Mouse (Mus musculus) heart, adult 11 months (tissue): ENCODE results near the gene Stx16.
A peak's percentile ranks its signal among the peaks of the same experiment; 100 is the strongest.

Experiments
- DNase-seq: peaks from one replicate; pipeline ENCODE4 v3.0.0; 2022

Gene Stx16

DNA sequence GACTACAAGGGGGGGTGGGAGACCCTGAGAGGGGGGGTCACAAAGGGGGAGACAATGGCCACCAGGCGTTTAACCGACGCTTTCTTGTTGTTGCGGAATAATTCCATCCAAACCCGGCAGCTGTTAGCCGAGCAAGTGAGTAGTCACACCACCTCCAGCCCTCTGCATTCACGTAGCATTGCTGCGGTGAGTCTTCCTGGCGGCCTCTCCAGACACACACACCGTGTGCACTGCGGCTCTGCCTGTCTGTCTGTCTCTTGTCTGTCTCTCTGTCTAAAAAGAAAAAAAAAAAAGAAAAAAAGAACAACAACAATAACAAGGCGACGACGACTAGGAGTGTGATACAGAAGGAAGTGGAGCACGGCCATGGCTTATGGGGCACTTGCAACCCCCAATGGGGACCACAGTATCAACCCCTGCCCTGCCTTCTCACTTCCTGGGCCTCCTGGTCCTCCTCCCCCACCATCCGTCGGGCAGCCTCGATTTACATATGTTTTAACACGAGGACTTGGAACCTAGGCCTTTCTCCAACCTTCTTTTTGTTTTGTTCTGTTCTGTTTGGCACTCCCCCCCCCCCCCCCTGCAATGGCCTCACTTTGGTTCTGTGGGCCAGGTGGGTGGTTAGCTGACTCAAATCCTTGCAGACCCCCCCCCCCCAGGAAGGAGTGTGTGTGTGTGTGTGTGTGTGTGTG, 1.0 kb downstream of the Stx16 start:
- peak; percentile 91 for DNase-seq

DNA sequence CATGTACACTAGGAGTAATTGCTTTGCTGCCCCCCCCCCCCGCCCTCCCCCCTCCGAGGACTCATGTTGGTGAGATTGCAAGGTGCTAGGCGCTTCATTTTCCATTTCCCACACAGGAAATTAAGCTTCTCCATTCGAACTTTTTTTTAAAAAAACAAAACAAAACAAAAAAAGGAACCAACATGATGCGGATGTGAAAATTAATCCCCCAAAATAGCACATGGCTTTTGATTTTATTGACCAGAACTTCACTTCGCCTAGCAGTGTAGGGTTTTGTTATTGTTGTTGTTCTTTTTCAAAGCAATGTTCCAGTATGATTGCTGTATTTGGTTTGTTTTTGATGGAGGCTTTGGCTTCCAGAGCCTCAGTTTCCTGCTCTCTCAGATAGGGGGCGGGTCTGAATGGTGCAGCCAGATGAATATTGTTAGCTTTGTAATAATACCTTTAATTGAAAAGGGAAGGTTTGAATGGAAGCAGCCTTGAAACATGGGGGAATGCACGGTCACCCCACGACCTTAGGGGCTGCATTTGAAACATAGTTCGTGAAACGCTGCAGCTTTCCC, 1.7 kb downstream of the Stx16 start:
- DNase-seq: no peak

DNA sequence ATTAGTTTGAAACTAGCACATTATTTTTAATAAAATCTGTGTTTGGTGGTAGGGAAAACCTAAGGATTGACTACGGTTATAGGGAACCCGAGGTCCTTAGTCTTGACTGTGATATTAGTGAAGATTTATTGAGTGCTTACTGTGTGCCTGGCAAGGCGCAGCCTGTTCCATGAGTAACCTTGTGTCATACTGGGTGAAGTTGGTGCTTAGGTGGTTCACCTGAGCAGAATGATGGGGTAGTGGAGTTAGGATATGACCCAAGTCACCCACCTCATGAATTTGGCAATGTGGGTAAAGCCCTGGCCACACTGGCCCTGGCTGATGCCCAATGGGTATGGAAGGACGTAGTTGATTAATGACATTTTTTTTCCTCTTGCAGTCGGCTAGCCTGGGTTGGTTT, 5.7 kb downstream of the Stx16 start:
- no peak for DNase-seq

DNA sequence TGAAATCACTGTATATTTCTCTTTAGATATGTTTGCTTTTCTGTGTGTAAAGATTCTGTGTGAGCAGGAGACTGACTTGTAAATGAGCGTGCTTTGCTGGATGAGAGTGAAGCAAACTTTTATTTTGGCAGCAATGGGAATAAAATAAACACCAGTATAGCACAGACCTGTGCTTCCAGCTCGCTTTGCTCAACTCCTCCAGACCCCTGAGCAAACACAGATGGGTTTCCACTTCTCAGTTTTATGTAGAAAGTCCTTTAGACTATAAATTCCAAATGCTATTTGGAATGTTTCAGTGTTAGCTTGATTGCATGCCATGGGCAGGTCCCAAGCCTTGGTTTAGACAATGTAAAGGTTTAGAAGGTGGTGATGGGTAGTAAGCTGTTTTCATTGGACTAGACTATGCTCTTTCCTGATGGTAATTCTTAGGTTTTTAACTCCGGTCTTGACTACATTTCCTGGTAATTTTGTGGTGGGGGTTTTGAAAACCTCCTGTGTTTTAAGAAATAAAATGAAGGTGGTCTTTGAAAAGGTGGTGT, 6.3 kb downstream of the Stx16 start:
- DNase-seq: no peak

DNA sequence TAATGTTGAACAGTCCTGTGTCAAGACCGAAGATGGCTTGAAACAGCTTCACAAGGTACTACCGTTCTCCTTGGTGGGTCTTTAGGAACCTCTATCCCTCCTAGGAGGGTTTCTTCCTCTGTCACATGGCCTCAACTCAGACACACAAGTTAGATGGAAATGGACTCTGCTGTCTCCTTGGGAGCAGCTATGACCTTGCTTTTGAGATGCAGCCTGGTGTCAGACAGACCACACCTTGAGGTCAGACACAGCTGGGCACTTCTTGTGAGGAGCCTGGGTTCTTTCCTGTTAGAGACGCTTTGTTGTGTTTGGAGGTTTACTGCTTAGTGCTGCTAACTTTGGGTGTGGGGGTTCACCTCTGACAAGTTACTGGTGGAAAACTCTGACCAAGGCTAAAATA, 19.0 kb downstream of the Stx16 start:
- DNase-seq: no peak

DNA sequence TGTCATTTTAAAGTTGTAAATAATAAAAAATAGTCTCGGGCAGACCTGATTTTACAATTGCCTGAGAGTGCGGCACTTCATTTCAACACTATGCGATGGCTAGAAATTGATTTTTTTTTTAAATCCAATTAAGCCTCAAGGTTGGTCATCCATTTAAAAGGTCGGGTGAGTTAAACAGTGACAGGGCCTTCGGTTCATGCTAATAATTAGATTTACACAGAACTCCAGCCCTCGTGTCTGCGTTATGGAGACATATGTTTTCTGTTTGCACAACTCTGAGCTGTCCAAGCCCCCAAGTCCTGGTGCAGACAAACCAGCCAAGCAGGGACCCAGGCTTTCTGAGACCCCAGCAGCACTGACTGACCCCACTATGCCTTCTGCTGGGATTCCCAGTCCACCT, 26.3 kb downstream of the Stx16 start:
- no peak for DNase-seq

DNA sequence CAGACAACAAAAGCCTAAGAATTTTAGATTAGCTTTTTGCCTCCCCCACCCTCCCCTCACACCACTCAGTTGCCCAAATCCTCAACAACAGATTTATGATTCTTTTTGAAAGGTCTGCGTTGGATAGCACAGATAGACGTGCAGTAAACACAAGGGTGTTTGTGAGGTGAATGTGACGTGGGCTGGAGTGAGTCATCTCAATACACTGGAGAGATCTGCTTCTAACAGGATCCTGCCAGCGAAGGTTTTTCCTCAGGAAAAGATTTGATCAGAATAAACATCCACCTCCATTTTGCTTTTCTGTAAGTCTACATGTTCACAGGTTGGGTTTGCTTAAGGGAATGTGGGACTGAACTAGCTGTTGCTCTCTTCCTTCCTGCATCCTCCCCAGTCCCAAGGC, 27.4 kb downstream of the Stx16 start:
- DNase-seq: no peak

DNA sequence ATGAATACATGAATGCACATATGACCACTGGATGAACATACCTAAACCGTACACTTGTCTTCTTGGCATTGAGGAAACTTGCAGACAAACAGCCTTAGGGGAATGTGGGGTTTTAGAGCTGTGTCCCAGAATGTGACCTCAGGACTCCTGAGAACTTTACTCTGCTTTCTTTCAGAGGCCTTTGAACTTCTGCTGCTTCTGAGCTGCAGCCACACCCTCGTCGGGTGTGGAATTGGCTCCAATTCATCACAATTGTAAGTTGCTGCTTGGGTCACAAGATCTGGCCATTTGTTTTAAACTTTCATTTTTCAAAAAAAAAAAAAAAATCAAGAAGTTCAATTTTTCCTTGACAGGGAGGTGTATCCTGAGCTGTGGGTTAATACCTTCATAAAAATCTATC, 31.3 kb downstream of the Stx16 start:
- no peak for DNase-seq

DNA sequence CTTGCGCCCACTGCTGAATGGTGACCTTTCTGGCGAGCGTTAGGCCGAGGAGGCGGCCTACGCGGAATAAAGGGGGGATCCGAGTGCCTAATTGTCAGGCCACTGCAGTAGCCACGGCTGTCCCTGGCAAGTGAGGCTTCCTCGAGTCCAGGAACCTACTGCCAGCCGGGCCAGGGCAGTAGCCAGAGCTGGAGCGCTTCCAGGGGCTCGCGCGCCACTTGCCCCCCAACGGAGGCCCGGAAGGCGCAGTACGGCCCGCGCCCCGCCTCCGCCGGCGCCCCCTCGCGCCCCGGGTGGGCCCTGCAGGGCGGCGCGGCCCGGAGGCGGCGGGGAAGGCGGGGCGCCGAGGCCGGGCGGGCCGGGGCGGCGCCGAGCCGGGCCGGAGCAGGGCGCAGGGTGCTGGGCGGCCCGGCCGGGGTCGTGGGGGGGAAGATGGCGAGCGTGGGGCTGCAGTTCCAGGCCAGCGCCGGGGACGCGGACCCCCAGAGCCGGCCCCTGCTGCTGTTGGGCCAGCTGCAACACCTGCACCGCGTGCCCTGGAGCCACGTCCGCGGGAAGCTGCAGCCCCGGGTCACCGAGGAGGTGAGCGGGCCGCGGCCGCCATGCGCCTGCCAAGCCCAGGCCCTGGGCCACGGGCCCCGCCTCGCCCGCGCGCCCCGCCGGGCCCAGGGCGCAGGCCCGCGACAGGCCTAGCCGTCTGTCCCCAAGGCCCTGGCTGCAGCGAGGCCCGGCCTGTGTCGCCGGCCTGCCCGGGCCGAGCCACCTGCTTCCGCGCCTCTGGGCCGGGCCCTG, 34.1 kb downstream of the Stx16 start, which contains the start of gene Npepl1:
Npepl1 (plus strand) TSS at position 359 of the 792 bp plus-strand sequence.
- peak; percentile 98 for DNase-seq

DNA sequence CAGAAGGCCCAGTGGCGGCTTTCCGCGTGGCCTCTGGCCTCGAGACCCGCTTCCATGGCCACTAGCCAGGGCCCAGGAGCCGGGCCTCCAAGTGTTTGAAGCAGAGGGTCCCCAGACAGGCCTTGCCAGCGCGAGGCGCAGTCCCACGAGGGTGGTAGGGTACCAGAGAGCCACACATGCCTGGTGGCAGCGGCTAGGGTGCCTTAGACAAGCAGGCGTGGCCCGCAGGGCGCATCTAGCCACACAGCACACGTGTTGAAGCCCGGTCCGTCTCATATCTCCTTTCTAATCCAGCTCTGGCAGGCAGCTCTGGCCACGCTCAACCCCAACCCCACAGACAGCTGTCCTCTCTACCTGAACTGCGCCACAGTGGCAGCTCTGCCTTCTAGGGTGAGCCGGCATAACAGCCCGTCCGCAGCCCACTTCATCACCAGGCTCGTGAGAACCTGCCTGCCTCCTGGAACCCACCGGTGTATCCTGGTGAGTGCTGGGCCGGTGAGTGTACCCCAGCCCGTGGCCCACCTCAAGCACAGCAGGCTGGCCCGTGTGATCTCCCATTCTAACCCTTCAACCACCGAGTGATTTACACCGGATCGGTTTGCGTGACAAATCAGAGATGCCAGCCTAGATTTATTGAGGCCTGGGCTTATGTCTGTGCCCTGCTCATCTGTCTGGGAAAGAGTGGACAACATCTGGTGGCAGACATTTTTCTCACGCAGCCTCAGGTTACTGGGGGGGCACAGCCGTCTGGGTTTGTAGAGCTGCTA, 34.9 kb downstream of the Stx16 start:
- peak; percentile 94 for DNase-seq

DNA sequence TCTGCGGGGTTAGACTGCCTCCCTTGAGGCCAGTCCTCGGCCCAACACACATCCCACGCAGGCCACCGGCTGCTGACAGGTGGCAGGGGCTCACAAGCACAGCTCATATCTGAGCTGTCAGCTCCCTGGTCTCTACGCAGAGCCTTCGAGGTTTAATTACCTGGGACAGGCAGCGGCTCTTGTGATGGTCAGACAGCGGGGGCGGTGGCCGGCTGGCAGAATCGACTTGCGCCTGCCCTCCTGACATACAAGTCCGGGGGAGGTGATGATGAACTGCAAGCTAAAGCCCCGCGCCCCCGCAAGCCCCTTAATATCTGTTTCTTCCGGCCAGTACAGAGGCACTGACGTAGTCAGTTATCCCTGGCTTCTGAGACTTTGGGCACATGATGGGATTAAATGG, 36.8 kb downstream of the Stx16 start:
- DNase-seq: no peak

DNA sequence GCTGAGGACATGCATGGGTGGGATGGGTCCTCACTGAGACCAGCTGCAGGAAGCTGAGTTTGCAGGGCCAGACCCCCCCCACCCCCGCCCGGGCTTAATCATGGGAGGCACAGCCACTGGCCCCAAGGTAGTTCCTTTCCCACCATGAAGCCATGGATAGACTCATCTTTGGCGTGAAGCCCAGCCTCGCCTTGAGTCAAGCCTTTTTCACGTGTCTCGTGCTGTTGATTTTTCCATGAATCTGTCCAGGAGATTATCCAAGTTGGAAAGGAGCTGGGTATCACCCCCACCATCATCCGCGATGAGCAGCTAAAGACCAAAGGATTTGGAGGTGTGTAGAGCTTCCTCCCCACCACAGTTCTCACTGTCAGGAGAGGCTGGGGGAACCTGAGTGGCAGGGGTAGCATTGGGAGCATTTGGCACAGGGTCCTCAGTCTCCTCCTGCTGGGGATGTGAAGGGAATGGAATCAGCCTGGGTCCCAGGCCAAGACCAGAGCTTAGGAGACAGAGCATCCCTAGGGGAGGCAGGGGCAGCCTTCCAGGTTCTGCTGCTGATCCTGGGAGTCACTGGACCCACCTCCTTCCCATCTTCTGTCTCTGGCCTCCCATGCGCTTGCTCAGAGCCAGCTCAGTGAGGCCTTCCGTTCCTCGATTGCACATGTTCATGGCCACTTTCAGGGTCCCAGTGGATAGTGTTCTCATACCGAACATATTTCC, 38.2 kb downstream of the Stx16 start:
- peak; percentile 96 for DNase-seq

DNA sequence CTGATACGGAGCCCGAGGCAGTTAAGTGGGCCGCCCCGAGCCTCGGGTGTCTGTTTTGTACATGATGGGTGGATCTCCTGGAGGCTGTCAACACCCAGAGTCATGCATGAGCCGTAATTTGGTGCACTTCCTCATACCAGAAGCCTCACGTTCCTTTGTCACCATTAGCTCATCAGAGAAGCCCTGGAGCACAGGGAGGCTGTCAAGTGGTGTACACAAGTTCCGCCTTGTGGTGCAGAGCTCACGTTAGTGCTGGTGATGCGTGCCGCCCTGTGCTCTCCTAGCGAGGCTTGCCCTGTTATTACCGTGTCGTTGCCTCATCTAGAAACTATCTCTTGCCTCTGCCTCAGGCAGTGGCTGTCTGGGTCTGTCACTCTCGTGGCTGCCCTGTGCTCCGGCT, 40.8 kb downstream of the Stx16 start:
- DNase-seq: peak; percentile 92

DNA sequence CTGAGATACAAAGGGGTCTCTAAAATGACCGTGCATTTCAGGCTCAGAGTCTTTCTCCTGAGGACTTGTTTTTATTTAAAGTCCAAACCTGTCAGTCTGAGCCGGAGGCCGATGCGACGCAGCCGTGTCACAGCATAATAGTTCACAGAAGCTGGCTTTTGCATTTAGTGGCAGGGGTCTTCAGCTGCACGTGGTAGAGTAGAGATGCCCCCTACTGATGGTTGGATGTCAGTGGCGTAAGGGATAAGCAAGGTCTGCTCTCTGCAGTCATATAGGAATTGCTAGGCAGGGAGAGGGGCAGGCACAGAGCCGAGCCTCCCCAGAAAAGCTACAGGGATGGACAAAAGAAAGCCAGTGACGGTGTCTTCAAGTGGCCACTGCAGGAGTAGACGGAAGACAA, 42.0 kb downstream of the Stx16 start:
- DNase-seq: peak; percentile 66

DNA sequence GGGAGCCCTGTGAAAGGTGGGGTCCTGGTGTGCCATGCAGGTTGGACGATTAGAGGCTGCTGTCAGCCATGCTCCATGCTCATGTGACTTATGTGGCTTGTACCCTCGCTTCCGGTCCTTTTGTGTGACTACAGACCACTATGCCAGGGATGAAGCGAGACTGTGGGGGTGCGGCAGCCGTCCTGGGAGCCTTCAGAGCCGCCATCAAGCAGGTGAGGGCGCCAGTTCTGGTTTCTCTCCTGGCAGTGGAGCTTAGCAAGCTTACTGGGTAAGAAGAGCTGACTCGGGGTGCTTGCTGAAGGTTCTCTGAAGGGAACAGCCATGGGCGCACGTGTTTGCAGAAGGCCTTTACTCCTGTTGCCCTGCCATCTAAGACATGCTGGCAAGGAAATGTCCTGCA, 43.2 kb downstream of the Stx16 start:
- peak; percentile 79 for DNase-seq

DNA sequence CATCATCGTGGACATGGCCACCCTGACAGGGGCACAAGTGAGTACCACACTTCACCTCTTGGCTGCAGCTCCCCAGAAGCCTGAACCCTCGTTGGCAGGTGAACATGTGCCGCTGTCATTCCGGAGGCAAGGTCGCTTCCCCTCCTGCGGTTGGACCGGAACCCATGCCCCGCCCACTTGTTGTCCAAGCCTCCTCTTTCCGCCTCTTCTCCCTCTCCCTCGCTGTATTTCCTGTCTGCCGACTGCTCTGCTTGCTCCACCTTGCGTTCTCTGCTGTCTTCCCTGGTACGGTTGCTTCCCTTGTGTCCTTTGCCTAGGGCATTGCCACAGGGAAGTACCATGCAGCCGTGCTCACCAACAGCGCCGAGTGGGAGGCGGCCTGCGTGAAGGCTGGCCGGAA, 44.5 kb downstream of the Stx16 start:
- no peak for DNase-seq

DNA sequence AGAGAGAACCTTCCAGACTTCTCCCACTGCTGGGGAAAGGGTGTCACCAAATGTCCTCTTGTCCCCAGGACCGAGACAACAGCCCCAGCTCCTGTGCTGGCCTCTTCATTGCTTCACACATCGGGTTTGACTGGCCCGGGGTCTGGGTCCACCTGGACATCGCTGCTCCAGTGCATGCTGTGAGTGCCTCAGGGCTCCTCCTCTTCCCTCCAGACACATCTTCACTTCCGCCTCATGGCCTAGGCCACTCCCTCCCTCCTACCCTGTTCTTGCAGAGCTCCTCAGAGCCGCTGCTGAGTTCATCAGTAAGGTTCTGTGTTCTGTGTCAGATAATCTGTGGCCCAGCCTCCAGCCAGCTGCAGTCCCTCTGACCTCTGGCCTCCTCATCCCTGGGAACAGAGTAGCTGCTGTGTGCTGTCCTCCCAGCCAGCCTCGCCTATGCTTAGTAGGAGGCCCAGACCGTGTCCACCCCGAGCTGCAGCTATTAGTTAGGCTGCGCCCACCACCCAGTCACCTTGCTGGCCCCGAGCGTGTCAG, 45.4 kb downstream of the Stx16 start:
- peak; percentile 93 for DNase-seq

DNA sequence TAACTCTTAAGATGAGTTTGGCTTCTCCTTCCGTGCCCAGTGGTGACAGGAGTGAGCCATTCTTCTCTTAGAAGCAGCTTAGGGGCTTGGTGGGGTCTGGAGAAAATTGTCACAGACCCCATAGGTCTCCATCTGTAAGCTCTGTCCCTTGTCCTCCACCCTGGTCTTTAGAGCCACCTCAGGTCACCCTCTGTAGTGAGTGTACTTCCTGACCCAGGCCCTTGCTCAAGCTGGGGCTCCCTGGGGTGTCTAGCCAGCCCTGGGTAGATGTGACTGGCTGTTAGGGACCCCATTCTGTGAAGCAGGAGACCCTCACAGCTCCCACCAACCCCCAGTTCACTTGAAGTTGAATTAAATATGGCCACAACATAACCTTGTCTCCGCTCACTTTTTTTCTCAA, 46.2 kb downstream of the Stx16 start:
- peak; percentile 84 for DNase-seq

DNA sequence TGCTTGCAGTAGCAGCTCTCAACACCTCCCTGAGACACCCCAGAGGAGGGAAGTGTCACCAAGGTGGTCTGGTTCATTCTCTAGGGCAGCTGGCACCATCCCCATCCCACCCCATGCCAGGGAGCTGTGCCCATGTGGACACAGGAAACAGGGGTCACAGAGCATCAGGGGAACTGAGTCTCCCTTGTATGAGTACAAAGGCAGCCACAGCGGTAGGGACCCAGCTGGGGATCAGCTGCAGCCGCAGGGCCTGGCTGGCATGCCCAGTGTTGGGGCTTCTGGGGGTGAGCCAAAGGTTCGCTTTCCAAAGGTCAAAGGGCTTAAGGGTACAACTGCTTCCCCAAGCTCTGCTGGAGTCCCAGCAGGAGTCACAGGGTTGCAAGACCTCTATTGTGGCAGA, 47.6 kb downstream of the Stx16 start:
- peak; percentile 84 for DNase-seq

DNA sequence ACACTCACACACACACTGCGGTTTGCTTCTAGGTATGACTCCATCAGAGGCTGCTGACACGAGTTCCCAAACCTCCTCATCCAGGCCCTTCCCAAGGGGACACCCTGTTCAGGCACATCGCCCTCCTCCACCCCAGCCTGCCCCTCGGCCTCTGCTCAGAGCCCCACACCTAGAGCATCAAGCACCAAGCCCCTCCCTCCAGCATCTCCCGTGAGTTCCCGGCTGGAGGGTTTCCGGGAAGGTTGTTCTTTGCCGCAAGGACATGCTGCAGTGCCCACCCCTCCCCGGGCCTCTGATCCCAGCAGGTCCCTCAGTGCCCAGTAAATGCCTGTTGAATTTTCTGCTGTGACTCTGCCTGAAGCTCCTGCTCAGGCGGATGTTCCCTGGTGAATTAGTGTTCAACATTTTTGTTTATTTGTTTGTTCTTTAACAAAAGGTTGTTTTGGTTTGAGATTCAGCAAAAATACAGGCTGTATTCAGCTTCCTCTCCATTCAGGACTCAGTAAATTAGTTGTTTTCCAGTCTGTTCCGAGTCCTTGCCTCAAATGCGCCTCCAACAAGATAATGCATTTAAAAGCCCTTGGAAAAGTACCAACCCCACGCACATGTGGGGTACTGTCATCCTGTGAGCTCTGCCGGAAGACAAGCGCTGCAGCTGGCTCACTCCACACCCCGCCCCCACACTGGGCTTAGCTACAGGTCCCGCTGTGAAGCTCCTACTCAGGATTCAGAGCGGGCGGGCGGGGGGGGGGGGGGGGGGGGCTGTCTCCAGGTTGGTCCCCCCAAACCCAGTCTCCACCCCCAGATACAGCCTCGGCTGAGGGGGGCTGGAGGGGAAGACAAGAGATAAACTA, 50.6 kb downstream of the Stx16 start:
- DNase-seq: peak; percentile 93

DNA sequence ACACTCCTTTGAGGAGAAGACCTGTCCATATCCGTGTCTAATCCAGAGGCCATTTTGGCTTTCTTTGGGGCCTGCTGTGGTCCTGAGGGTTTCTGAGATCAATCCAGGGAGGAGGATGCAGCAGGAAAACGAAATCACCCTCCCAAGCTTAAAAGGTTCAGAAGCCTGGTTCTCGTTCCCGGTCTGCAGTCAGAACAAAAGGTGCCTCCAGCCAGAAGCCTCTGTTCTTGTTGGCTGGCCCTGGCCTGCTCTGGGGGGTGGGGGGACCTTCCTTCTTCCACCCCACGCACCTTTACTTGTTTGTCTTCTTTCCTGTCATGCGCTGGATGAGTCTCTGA, 51.2 kb downstream of the Stx16 start:
- DNase-seq: no peak
